Mouse (Mus musculus) C2C12 (cell line): Measurements from ENCODE around the gene Faah.

Source experiments
- CEBPB ChIP-seq: IDR thresholded peaks from one replicate; pipeline ENCODE4 v1.6.1; 2011; ENCODE audit warnings: low read depth, mild to moderate bottlenecking, control low read depth, moderate library complexity
- CTCF ChIP-seq: IDR thresholded peaks from one replicate; pipeline ENCODE4 v1.5.1; 2011; ENCODE audit not compliant: control insufficient read depth, insufficient read depth, insufficient read length
- MAX ChIP-seq: IDR thresholded peaks from one replicate; pipeline ENCODE4 v1.6.1; 2011; ENCODE audit warnings: mild to moderate bottlenecking, control low read depth
- MYOD1 ChIP-seq: IDR thresholded peaks from one replicate; pipeline ENCODE4 v1.6.1; 2011; ENCODE audit warnings: low read depth; ENCODE audit not compliant: control insufficient read depth, insufficient read length
- MYOG ChIP-seq: IDR thresholded peaks from one replicate; pipeline ENCODE4 v1.6.1; 2011; ENCODE audit not compliant: control insufficient read depth, insufficient read length; ENCODE audit errors: extremely low read depth
- USF1 ChIP-seq: IDR thresholded peaks from one replicate; pipeline ENCODE4 v1.6.1; 2011; ENCODE audit warnings: low read depth, mild to moderate bottlenecking, control low read depth, moderate library complexity

DNA sequence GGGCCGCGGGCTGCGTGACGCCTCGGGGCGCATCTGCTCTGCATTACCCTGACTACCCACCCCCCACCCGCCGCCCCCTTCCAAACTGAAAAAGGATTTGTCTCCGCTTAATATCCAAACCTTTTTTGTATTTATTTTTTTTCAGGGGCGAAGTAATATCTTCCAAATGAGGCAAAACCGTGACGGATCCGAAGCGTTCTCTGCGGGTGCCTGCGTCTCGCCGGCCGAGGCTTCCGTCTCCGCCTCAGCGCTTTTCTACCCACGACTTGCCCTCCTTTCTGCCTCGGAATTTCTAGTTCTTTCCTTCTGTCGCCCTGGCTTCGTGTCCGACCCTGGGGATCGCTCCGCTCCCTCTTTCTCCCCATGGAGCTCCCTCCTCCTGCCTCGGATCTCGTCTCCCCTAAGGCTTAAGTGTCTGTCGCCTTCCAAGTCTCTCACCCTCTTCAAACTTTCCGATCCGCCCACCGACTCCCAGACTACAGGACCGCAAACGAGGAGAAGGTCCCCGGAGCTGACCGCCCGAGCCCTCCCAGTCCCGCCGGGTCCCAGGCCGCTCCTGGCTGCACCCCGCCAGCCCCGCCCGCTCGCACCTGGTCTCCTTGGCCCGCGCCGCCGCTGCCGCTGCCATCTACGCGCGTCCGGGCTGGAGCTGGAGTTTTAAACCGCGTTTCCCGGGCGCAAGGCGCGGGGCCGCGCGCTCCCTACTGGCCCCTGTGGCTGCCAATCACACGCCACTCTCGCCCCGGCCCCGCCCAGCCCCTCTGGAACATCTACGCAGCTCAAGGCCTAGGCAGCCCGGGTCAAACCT lies 78.2 kb downstream of the Faah start, which contains the start of gene Dmbx1:
- TF ChIP-seq CTCF (no peak), MYOD1 (no peak), USF1 (no peak), MAX (no peak), MYOG (no peak), CEBPB (no peak)
